Mouse (Mus musculus) erythroblast, embryonic 14.5 days (primary cell): ENCODE data around the gene Brca1.

Source experiments
- GATA1 ChIP-seq: IDR thresholded peaks from 2 replicates; pipeline ENCODE4 v1.6.1; 2012; ENCODE audit warnings: low read length, inconsistent platforms, mixed read lengths
- TAL1 ChIP-seq: IDR thresholded peaks from 3 replicates; pipeline ENCODE4 v1.6.1; 2012; ENCODE audit warnings: low read length, inconsistent platforms, mixed read lengths

- TF ChIP-seq GATA1 (no peak), TAL1 (no peak)
Measured at GRCm38 (mm10) chr11:101479171-101479635, 72.6 kb downstream of the Brca1 start.
